Mouse (Mus musculus) embryonic facial prominence, embryonic 12.5 days (tissue): ENCODE results near the gene Gm17651. TPM values are rescaled to one million over a fixed set of nuclear protein-coding genes. Genes with fewer than 3 reads are reported as not detected.

Source experiments
- ATAC-seq: fragments of 200-750 bp; cut with Nextera tagmentation; 2 replicates; pipeline ENCODE4 v1.8.0; 2017; ENCODE audit not compliant: insufficient number of reproducible peaks, insufficient read depth, low FRiP score, low TSS enrichment
- H3K27ac ChIP-seq: fragments of 300-500 bp; sonication (generic); 2 replicates; pipeline ENCODE4 v1.5.1; 2016; ENCODE audit warnings: mild to moderate bottlenecking
- H3K27me3 ChIP-seq: fragments of 300-500 bp; sonication (generic); 2 replicates; pipeline ENCODE4 v1.6.1; 2016; ENCODE audit warnings: mild to moderate bottlenecking, moderate library complexity
- H3K36me3 ChIP-seq: fragments of 300-500 bp; sonication (generic); 2 replicates; pipeline ENCODE4 v1.6.1; 2016; ENCODE audit warnings: mild to moderate bottlenecking
- H3K4me1 ChIP-seq: fragments of 300-500 bp; sonication (generic); 2 replicates; pipeline ENCODE4 v1.6.1; 2016
- H3K4me2 ChIP-seq: fragments of 300-500 bp; sonication (generic); replicated peaks from 2 replicates; pipeline ENCODE4 v1.6.1; 2016; ENCODE audit warnings: mild to moderate bottlenecking, moderate library complexity
- H3K4me3 ChIP-seq: fragments of 300-500 bp; sonication (generic); 2 replicates; pipeline ENCODE4 v1.5.1; 2016; ENCODE audit warnings: mild to moderate bottlenecking
- H3K9ac ChIP-seq: fragments of 300-500 bp; sonication (generic); 2 replicates; pipeline ENCODE4 v1.6.1; 2016; ENCODE audit warnings: mild to moderate bottlenecking, moderate library complexity
- H3K9me3 ChIP-seq: fragments of 300-500 bp; sonication (generic); 2 replicates; pipeline ENCODE4 v1.6.1; 2016; ENCODE audit warnings: mild to moderate bottlenecking, moderate library complexity
- WGBS: fragments of 180-500 bp; shearing (Covaris S2); methylation state at CpG from one replicate; pipeline ENCODE4 v1.1.7; 2016; 5-methylcytosine and 5-hydroxymethylcytosine counted together
- polyA plus RNA-seq: library from polyadenylated mRNA; unstranded; fragments of >200 nt; fragmentation: Nextera tagmentation; extraction: Ambion mirVana; gene quantifications from 2 replicates; pipeline ENCODE4 v1.2.1, GENCODE M21; 2016

Gene Gm17651
- polyA plus RNA-seq, 1 experiment from 2014 or later, result not detected

DNA sequence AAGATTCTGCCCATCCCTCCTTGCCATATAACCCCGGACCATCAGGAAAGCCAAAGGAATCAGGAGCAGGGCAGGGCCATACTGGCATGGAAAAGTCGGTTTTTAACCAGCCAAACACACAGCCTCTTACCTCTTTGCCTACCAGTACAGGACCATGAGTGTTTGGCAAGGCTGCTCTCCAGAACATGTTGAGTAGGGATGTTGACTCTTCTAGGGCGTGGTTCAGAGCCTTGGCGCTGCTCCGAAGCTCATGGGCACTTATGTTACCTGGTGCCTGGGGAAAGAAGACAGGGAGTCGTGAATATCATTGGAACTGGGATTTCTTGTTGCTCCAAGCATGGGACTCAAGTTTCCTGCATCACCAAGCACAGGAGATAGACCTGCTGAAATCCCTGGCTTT lies 19.3 kb upstream of the Gm17651 start:
- Histone ChIP-seq H3K36me3 (no peaks in the 10 kb centered on the region), H3K9me3 (no peaks in the 10 kb centered on the region), H3K4me3 (no peak overlapping the region), H3K27ac (no peak overlapping the region), H3K4me1 (peaks cover 9% of the 10 kb centered on the region), H3K9ac (no peak overlapping the region), H3K4me2 (no peak overlapping the region), H3K27me3 (no peaks in the 10 kb centered on the region)
- WGBS, result 80% methylated on average over 6 of the region's 6 CpGs
- ATAC-seq, result no peak

- H3K27ac ChIP-seq, result no peak overlapping the region
- no peak overlapping the region for H3K4me2 ChIP-seq
- 66% methylated on average over 12 of the region's 12 CpGs for WGBS
- no peaks in the 10 kb centered on the region for H3K9me3 ChIP-seq
- H3K36me3 ChIP-seq, result no peaks in the 10 kb centered on the region
- no peak overlapping the region for H3K4me3 ChIP-seq
- no peaks in the 10 kb centered on the region for H3K27me3 ChIP-seq
- ATAC-seq, result no peak
- no peak overlapping the region for H3K9ac ChIP-seq
- H3K4me1 ChIP-seq, result peaks cover 9% of the 10 kb centered on the region
Observed at GRCm38 (mm10) chr3:97691443-97692017, 17.0 kb upstream of the Gm17651 start.

DNA sequence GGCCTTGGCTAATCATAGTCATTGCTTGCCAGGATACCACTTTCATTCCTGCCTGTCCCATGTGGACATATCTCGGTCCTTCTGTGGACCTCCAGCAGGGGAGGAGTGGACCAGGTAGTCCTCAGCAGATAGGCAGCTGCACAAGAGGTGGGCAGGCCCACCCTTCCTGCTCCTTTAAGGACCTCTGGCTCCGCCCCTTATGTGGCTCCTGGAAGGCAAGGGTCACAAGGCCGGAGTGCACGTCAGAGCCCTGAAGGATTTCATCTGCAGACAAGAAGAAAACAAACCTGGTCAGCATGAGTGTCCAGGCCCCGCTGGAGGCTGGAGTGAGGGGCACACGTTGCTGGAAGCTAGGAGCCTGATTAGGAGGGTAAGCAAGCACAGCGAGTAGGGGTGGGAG lies 16.1 kb upstream of the Gm17651 start:
- ATAC-seq, result 0 out of 2 replicates have a peak, but pooled peaks have one; percentile 15
- no peak overlapping the region for H3K4me3 ChIP-seq
- H3K9ac ChIP-seq, result no peak overlapping the region
- peaks cover 9% of the 10 kb centered on the region for H3K4me1 ChIP-seq
- no peak overlapping the region for H3K27ac ChIP-seq
- no peaks in the 10 kb centered on the region for H3K36me3 ChIP-seq
- WGBS, result 50% methylated on average over 7 of the region's 7 CpGs
- H3K27me3 ChIP-seq, result no peaks in the 10 kb centered on the region
- no peak overlapping the region for H3K4me2 ChIP-seq
- no peaks in the 10 kb centered on the region for H3K9me3 ChIP-seq

DNA sequence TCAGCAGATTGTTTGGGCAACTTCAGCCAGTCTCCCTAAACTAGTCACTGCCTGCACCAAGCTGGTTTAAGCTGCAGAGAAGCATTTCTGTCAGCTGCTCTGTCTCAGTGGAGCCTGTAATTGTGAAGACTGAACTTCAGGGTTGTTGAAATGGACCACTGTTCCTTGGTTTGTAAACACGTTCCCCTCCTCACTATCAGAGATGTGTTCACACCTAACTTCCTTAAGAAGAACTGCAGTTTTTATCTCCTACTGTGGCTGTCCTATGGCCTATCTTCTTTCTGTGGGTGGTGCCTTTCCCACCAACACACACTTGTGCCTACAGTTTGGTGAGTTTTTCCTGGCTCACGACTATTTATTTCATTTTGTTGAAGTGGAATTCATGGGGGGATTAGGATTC lies 14.8 kb upstream of the Gm17651 start:
- Histone ChIP-seq H3K9ac (no peak overlapping the region), H3K27me3 (no peaks in the 10 kb centered on the region), H3K4me3 (no peak overlapping the region), H3K27ac (no peak overlapping the region), H3K4me2 (no peak overlapping the region), H3K36me3 (no peaks in the 10 kb centered on the region), H3K9me3 (no peaks in the 10 kb centered on the region), H3K4me1 (peaks cover 9% of the 10 kb centered on the region)
- ATAC-seq, result no peak
- 68% methylated on average over 2 of the region's 2 CpGs for WGBS

GRCm38 (mm10) chr3:97686372-97687117 lies 12.1 kb upstream of the Gm17651 start:
- H3K9me3 ChIP-seq, result no peaks in the 10 kb centered on the region
- peaks cover 17% of the 10 kb centered on the region for H3K4me1 ChIP-seq
- H3K4me2 ChIP-seq, result no peak overlapping the region
- H3K27ac ChIP-seq, result no peak overlapping the region
- H3K4me3 ChIP-seq, result no peak overlapping the region
- WGBS, result 84% methylated on average over 4 of the region's 4 CpGs
- H3K36me3 ChIP-seq, result no peaks in the 10 kb centered on the region
- no peaks in the 10 kb centered on the region for H3K27me3 ChIP-seq
- H3K9ac ChIP-seq, result no peak overlapping the region
- ATAC-seq, result no peak

- H3K9ac ChIP-seq, result no peak overlapping the region
- peak; percentile 66; the same call in 1 of the 2 replicates for ATAC-seq
- H3K4me3 ChIP-seq, result no peak overlapping the region
- no peak overlapping the region for H3K27ac ChIP-seq
- no peaks in the 10 kb centered on the region for H3K27me3 ChIP-seq
- no peaks in the 10 kb centered on the region for H3K36me3 ChIP-seq
- peak overlapping the region; percentile 21 for H3K4me2 ChIP-seq
- H3K4me1 ChIP-seq, result peaks cover 11% of the 10 kb centered on the region; the same call in 1 of the 2 replicates
- H3K9me3 ChIP-seq, result no peaks in the 10 kb centered on the region
- WGBS, result 4% methylated on average over 16 of the region's 16 CpGs
Observed at GRCm38 (mm10) chr3:97683560-97684195, 9.2 kb upstream of the Gm17651 start.

GRCm38 (mm10) chr3:97682576-97682975 lies 8.1 kb upstream of the Gm17651 start:
- H3K4me3 ChIP-seq, result no peak overlapping the region
- peak overlapping the region; percentile 75 for H3K4me2 ChIP-seq

DNA sequence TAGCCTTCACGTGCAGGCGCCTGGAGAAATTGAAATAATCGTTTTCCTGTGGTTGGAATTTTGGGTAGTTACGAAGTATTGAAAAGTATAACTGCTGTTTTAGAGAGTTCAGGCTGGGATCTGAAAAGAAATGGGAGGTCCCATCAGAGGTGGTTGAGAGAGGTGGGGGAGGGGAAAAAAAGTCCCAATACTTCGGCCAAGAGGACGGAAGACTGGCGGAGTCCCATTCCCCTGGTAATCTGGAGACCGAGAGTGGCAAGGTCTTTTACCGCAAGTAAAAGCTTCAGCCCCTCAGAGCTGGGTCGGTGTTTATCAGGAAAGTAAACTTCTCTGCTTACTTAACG lies 7.6 kb upstream of the Gm17651 start:
- no peak overlapping the region for H3K27ac ChIP-seq
- peaks cover 11% of the 10 kb centered on the region; the same call in 1 of the 2 replicates for H3K4me1 ChIP-seq
- H3K9me3 ChIP-seq, result no peaks in the 10 kb centered on the region
- 0 out of 2 replicates have a peak overlapping the region, but pooled peaks have one; percentile 15 for H3K9ac ChIP-seq
- H3K36me3 ChIP-seq, result no peaks in the 10 kb centered on the region
- H3K4me2 ChIP-seq, result peak overlapping the region; percentile 75
- ATAC-seq, result no peak
- H3K4me3 ChIP-seq, result peak overlapping the region; percentile 41
- WGBS, result 2% methylated on average over 11 of the region's 11 CpGs
- H3K27me3 ChIP-seq, result no peaks in the 10 kb centered on the region

More at GRCm38 (mm10) chr3:97682576-97682975, 8.1 kb upstream of the Gm17651 start:
- H3K9ac ChIP-seq, result 0 out of 2 replicates have a peak overlapping the region, but pooled peaks have one; percentile 15
- no peaks in the 10 kb centered on the region for H3K27me3 ChIP-seq
- no peak overlapping the region for H3K27ac ChIP-seq
- no peaks in the 10 kb centered on the region for H3K9me3 ChIP-seq
- H3K36me3 ChIP-seq, result no peaks in the 10 kb centered on the region
- ATAC-seq, result no peak
- WGBS, result 20% methylated on average over 5 of the region's 5 CpGs
- H3K4me1 ChIP-seq, result peaks cover 11% of the 10 kb centered on the region; the same call in 1 of the 2 replicates

- Histone ChIP-seq H3K4me3 (peak overlapping the region; percentile 41), H3K9me3 (no peaks in the 10 kb centered on the region), H3K27ac (no peak overlapping the region), H3K4me2 (peak overlapping the region; percentile 75), H3K9ac (peak overlapping the region; percentile 36), H3K27me3 (no peaks in the 10 kb centered on the region), H3K36me3 (no peaks in the 10 kb centered on the region), H3K4me1 (peaks cover 11% of the 10 kb centered on the region; the same call in 1 of the 2 replicates)
- WGBS, result under 1% methylated on average over 33 of the region's 33 CpGs
- ATAC-seq, result no peak
Observed at GRCm38 (mm10) chr3:97681321-97682158, 7.0 kb upstream of the Gm17651 start.

GRCm38 (mm10) chr3:97680631-97681320 lies 6.3 kb upstream of the Gm17651 start:
- H3K27ac ChIP-seq, result no peak overlapping the region
- WGBS, result 2% methylated on average over 28 of the region's 28 CpGs
- peak overlapping the region; percentile 41 for H3K4me3 ChIP-seq
- H3K9ac ChIP-seq, result peak overlapping the region; percentile 8; the same call in 1 of the 2 replicates
- peaks cover 11% of the 10 kb centered on the region; the same call in 1 of the 2 replicates for H3K4me1 ChIP-seq
- no peaks in the 10 kb centered on the region for H3K36me3 ChIP-seq
- H3K9me3 ChIP-seq, result no peaks in the 10 kb centered on the region
- no peaks in the 10 kb centered on the region for H3K27me3 ChIP-seq
- peak; percentile 79 for ATAC-seq
- peak overlapping the region; percentile 75 for H3K4me2 ChIP-seq

DNA sequence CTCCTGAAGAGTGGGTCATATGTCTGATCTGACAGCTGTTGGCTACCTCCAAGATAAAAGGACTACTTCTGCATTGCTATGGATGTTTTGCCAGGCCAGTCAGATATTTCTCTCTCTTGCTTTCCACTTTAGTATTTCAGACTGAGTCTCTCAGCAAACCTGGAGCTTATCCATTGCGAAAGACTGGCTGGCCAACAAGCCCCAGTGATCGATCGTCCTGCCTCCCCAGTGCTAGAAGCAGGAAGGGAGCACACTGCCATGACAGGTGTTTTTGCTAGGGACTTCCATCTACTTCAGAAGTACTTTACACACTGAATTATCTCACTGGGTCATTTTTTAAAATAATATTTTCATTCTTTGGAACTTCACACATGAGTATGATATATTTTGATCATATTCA lies 3.9 kb upstream of the Gm17651 start:
- no peak overlapping the region for H3K4me2 ChIP-seq
- ATAC-seq, result no peak

More for the DNA sequence above, 3.9 kb upstream of the Gm17651 start:
- 87% methylated on average over 3 of the region's 3 CpGs for WGBS
- Histone ChIP-seq H3K36me3 (no peaks in the 10 kb centered on the region), H3K27me3 (no peaks in the 10 kb centered on the region), H3K27ac (no peak overlapping the region), H3K9ac (no peak overlapping the region), H3K4me1 (peaks cover 11% of the 10 kb centered on the region; the same call in 1 of the 2 replicates), H3K9me3 (no peaks in the 10 kb centered on the region), H3K4me3 (no peak overlapping the region)
